Mouse (Mus musculus) stomach, postnatal 0 days (tissue): ENCODE data around the gene Ckap2.

ENCODE experiments used
- CTCF ChIP-seq: IDR thresholded peaks from 2 replicates; pipeline ENCODE4 v1.5.1; 2016; ENCODE audit warnings: antibody characterized with exemption, low read depth, mild to moderate bottlenecking, moderate library complexity
- EP300 ChIP-seq: optimal IDR thresholded peaks from 2 replicates; pipeline ENCODE3; 2016; ENCODE audit warnings: antibody characterized with exemption

- TF ChIP-seq CTCF = no peak
- TF ChIP-seq EP300 = no peak
These were observed 21.2 kb downstream of the Ckap2 start for GRCm38 (mm10) chr8:22164431-22164830.
